Mouse (Mus musculus) granulocyte monocyte progenitor cell, adult 5-6 weeks (primary cell): ENCODE measurements at regions not wholly inside any gene's neighbourhood (a gene's known extent, or its start where the extent isn't known, plus 50 kb on each side); places are given as distances from the start of the nearest gene placed in this dataset.
A peak's percentile ranks its signal among the peaks of the same experiment; 100 is the strongest.

ENCODE experiments used
- ATAC-seq: replicated peaks from 2 replicates; pipeline ENCODE4 v1.8.0; 2016; ENCODE audit warnings: mild to moderate bottlenecking, moderate TSS enrichment, inconsistent platforms; ENCODE audit not compliant: poor library complexity, severe bottlenecking

DNA sequence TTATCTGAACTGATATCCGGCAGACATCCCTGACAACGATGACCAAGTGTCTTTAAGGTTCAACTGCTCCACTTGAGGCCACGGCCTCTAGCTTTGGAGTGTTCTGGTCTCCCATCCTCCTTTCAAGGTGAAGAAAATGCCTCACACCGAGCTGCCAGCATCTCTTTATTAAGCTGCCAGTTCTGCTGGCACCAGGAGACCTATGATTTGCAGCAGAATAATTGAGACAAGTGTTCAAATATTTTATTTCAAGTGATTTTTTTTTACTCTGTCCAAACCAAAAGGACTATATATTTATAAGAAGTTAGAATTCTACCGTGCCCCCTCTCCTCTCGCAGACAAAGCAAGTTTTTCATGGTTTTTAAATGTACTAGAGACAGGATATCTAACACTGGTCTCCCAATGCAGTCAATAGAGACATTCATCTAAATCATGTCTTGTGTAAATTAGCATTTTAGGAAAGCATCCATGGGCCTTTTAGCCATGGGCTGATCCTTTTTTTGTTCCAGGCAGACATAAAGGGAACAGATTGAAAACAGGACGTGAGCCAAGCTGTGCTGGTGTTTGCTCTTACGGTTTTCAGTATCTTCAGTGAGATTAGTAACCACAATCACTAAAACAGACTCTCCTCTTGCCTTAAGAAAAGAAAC lies 216.3 kb upstream of the Tll1 start:
- no peak for ATAC-seq

DNA sequence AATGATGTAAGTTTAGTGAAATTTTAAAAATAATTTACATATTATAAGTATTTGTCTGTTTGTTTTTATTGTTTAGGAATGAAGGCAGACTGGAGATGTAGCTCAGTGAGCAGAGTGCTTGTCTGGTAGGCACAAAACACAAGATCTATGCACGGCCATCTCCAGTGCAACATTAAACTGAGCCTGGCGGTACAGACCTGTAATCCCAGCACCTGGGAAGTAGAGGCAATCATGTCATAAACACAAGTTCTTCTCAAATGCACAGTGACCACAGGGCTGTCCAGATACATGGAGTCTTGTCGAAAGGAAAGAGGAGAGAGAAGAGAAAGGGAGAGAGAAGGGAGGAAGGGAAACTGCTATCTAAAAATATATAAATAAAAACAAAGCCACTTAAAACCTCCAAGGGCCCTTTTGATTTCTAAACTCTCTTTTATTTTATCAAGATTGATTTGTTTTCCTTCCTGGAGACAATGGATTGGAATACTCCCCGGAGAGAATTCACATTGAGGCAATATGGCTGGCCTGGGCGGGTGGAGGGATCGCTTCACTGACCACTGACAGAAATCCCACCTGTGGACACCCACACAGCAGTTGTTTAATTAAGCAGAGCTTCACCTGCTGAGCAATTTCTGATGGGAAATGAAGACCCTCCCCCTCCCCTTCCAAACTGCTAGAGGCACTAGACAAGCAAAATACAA lies 215.6 kb upstream of the Tll1 start:
- no peak for ATAC-seq

DNA sequence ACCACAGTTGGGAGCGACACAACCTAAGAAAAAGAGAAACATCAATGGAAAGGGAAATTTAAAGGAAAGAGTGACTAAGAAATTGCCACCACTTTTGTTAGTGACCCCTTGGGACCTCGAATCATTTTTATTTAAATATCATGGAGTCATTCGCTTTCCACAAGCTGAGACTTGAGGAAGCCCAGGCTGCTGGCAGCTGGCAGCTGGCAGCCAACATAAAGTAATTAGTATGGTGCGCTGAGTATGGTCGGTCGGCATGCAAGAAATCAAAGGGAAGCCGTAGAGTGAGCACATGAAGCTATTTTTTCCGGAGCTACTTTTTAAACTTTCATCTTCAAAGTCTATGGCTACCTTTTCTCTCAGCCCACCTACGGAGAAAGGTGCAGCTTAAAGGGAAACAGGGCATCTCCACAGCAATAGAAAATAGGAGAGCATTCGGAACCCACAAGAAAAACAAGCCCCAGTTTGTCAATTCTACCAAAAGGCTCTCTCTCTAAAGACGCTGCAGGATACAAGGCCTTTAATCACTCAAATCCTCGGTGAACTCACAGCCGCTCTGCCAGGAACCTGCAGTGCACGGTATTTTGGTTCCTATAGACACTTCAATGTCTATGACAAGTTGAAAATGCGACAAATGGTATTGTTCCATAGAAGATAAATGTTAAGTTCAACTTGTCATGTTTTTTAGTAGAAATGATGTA lies 206.6 kb upstream of the Tll1 start:
- no peak for ATAC-seq

DNA sequence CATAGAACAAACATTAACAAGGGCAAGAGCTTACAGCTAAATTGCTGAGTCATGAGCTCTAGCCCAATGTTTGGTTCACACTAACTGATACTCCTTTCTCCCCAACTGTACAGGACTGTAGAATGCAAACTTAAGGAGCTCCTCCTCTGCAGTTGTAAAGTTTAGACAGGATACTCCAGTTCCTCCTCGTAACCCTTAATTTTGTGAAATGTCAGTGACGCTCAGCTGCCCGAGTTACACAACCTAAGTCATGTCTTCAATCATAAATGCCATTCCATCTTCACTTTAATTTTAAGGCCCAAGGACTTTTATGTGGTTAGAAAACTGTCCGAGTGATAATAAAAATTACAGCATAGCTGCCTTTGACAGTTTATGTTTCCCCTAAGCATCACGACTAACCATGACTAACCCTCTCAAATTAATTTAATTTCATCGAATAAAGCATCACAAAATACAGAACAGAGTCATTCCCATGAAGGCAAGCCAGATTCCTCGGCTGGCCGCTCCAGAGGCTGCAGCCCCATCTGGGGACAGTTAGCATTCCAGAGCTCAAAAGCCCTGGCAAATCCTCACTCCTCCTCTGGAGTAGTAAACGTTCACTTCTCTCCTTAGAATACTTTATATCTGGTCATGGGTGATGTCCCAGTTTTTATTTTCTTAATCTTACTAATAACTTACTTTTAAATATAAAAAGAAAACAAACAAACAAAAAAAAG lies 200.9 kb upstream of the Tll1 start:
- ATAC-seq = no peak

DNA sequence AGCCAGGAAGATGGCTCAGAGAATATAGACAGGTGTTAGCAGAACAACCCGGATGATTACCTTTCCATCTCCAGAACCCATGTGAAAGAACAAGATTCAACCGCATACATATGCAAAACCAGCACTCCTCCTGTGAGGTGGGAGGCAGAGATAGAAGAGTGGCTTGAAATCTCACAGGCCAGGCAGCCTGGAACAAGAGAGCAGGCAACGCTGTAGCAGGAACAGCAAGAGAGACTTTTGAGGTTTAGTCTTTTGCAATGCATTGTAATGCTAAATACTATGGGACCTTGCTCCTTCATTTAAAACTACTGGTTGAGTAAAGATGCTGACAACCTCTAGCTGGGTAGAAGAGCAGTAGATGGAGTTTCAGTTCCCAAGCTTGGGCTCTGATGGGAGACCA lies 193.5 kb upstream of the Tll1 start:
- ATAC-seq = no peak

DNA sequence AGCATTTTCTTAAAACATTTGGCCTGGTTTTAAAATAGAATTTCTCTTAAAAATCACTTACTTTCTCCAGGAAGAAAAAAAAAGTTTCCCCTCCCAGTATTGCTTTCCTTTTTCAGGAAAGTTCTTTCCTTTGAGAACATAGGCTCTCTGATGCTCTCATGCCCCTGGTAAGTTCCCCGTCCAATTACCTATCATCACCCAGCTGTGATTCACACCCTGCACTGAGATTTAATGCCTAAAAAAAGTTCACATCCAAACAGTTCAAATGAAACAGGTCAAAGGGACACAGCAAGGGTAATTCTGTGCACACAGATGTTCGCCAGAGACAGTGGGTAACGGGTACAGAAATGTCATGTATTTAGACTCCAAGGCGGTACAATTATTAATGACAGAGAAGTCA lies 191.8 kb upstream of the Tll1 start:
- ATAC-seq = no peak

DNA sequence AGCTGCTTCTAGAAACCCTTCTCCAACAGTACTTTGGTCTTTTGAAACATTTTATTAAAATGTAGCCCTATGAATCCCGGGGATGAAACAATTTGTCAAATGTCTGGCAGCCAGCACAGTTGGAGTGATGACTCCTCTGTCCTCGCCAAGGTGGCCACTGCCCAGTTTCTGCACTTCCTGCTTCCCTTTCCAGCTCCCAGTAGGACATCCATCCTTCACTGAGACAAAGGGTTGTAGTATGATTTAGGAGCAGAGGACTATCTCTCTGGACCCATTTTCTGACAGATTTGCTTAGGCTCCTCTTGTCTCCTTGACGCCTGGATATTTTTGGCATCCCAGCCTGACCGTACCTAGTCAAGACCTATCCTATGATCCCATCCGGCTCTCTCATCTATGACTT lies 189.7 kb upstream of the Tll1 start:
- ATAC-seq = no peak

DNA sequence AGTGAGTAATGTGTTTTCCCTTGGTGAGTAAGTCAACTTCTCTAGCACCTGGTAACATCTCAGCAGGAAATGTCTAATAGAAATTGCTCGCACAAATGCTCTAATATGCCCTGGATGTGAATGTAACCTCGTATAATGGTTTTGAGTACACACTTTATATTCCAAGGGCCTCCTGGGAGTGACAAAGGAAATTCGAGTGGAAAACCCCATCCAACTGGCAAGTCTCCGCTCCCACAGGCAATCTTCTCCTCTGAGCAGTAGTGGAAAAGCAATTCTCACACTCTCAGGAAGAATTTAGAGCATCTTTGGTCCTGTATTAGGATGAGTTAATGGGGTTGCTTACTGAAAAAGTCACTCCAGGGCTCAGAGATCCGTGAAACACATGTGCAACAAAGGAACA lies 183.4 kb upstream of the Tll1 start:
- no peak for ATAC-seq

DNA sequence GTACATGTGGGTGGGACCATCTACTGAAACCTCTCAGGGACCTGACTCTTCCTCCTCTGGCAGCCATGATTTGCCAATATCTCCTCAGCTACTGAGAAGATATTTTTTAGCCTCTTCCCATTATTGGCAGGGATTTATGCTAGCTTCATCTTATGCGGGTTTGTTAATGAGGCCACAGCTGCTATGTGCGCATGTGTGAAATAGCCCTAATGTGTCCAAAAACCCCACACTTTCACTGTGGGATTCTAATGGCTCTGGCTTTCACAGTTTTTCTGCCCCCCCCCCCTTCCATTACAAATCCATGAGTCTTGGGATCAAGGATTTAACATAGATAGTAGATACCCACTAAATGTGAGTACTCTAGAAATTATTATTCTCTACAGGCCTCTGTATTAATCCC lies 182.2 kb upstream of the Tll1 start:
- ATAC-seq = no peak

DNA sequence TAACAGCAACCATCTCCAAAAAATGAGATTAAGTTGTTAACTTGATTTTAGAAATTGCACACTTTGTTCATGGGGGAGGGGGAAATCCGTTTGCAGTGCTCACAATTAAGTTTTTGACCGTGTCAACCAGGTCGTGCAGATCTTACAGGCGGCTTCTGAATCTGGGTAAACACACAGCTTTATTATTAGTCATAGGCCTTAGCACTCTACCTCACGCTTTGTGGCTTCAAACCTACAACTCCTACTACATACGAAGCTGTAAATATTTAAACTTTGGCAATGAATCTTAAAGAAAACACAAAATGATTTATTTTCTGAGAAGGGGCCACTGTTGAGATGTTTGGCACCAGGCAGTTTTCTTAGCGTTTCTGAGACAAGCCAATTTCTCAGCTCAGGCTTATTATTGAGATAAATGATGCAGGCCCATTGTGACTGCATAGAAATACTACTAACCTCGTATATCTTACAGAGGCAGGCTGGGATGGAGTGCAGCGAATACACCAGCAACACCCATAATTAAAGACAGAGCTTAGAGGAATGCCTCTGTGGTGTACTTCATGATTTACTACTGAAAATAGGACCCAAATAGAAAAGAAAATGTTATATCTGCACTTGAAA lies 173.8 kb upstream of the Tll1 start:
- no peak for ATAC-seq

DNA sequence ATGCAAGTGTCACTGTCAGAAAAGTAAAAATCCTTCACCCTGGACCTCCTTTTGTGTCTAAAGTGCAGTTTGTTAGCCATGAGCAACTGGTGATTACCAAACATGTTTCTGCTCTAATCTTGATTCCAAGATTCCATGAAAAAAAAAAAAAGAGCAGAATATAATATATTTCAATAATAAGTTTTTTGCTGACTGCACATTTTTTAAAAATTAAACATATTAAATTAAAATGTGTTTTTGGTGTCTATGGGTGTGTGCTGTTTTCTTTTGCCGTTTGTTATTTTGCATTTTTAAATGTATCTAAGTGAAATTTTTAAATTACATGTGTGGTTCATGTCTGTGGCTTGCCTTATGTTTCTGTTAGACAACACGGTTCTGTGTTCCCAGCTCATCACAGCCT lies 171.8 kb upstream of the Tll1 start:
- ATAC-seq = no peak

DNA sequence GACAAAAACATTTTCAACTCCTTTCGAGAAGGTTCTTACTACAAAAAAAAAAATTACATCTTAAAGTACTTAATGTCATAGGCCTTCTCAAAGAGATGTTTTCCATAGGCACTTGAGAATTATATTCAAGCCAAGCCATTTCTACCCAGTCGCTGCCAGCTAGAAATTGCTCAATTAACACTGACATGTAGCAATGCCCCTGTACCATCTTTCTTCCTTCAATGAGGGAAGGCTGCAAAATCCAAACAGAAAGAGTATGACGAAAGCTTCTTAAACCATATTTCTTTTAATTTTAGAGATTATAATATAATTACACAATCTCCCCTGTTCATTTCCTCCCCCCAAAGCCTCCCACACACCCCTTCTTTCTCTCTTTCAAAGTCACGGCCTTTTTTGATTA lies 169.4 kb upstream of the Tll1 start:
- ATAC-seq = peak; percentile 86

DNA sequence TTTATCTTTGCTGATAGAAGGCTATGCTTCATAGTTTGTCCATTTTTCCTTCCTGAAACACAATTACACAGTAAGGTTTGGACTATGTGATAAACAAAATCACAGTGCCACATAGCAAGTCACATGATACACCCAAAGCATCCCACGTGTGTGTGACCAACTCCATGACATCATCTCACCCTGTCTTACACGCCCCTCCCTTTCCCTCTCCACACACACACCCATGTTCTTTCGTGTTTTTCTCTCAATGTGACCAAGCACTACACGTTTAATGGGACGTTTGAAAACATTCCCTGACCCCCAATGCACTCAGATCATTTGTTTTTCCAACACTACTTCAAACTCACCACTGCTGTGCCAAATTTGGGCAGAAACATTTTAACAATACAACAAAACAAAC lies 168.9 kb upstream of the Tll1 start:
- ATAC-seq = no peak

DNA sequence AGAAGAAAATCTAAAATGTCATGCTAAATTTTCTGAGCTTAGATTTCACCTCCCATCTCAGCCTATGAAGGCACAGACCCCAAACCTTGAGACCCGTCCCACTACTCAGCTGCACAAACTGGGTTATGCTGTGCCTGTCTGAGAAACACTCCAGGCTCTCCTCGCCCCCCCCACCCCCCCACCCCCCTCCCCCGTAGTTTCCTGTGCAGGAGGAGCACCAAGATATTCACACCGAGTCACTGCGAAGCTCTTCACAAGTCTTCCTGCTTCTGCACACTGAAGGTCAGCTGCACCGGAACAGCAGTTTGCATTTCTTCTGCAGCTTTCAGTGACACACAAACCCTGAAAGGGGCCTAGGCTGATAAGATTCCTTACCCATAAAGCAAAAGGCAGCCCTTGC lies 163.9 kb upstream of the Tll1 start:
- ATAC-seq = peak; percentile 35; the same call in 1 of the 2 replicates

DNA sequence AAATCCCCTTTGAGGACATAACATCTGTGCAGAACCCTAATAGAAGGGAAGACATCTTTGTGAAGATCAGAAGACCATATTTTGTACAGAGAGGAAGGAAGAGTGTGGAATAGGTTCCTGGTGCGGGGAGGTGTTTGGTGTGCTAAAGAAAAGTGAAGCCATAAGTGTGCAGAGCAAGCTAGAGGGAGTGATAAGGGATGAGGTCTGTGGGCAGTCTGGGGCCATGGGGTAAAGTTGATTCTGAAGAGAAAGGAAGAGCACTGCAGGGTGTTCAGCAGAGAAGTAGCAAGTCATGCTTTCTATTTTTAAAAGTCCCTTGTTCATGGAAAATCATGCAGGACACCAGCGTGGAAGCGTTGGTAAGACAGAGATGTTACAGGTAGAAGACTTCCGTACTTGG lies 161.8 kb upstream of the Tll1 start:
- ATAC-seq = no peak

DNA sequence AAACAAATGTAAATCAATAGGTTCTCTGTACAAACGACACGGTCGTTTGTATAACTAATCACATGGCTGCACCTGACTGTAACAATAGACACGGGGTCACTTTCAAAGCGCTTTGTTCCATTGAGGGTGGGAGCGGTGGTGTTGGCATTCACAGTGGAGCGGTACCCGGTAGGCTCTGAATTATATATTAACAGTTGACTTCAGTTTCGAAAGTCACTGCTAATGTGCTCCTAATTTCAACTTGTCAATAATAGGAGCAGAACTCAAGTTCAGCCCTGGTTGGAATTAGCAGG lies 160.8 kb upstream of the Tll1 start:
- no peak for ATAC-seq

DNA sequence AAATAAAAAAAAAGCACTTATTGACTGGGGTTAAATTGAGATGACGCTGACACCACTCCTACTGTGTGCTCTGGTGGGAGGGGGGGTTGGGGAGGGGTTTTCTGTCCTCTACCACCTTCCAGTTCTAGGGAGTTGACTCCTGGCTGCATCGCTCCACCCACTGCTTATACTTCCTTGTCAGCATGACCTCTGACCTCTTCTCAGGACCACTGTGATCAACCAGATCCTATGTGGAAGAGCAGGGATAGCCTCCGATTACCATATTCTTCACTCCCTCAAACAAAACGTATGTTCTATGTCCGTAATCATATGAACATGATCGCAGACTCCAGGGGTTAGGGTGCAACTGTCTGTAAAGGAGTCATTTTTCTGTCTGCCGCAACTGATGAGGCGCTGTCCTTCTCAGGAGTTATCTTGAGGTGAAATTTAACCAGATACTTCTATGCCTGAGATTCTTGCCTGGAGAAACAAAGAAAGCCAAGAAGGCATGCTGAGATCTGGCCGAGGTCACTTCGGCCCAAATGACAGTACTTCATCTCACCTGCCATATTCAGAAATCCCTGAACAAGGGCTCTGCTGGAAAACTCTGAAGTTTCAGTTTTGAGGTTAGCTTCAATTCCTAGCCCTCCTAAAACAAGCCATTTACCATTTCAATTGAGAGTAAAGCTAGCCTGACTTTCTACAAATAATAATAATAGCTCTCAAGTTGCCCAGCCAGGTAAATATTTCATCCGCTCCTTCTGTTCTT lies 160.3 kb upstream of the Tll1 start:
- no peak for ATAC-seq

DNA sequence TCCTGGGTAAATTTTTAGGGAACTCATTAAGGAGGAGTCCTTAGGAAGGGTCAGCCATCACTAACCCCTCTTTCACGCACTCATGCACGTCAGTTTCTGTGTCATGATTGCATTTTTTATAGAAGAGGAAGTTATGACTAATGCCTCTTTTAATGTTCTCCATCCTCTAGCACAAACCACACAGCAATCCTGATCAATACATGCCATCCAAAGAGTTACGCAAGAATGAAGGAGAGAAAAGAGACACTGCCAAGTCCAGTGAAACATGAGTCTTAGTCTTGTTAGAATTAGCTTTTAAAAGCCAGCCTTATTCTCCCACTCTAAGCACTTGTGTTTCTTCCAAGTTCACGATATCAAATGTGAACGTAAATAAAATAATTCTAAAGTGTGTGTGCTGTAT lies 151.0 kb upstream of the Tll1 start:
- peak; percentile 84 for ATAC-seq

DNA sequence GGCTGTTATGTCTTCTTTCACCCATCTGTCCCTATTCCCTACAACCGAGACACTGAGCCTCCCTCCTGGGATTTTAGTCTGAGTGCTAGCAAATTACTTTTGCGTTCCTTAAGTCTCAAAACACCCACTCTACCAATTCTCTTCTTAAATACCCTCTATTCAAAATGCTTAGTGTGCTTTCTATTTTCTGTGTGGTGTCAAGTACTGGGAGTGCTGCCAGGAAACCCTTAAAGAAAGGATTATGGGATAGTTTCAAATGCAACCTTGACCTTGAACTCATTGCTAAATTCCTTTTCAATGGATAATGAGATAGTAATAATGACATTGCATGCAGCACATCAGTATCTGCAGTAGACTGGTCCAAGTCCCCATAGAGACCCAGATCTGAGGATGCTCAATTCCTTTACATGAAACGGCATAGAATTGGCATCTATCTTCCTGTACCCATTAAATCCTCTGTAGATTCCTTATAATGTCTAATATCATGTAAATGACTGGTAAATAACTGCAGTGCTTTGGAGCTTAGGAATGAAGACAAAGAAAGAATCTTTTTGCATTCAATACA lies 142.1 kb upstream of the Tll1 start:
- ATAC-seq = no peak

DNA sequence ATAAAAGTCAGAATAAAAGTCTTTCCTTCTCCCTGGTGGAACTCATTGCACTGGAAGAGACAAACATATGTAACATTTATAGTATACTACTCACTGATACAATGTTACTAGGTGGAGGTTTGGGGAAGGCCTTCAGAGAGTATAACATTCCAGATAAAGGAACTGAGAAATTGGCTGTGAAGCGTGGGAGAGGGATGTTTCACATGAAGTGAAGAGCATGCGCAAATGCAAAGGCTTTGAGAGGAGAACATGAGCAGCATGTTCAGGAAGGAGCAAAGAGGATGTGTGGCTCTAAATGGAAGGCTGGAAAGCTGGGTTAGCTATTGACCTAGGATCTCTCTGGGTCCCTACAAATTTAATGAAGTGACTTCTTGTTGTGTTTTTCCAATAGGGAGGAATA lies 141.4 kb upstream of the Tll1 start:
- ATAC-seq = no peak
